Mouse (Mus musculus) embryo, embryonic 10.5 days (tissue): ENCODE data around the gene Itga11.
"Not testable (repeated sequence)": the region's sequence is repeated elsewhere in the genome, so short reads cannot be mapped to it uniquely, and the experiment has no call there.

Source experiments
- DNase-seq: peaks from one replicate; pipeline ENCODE4 v3.0.0-alpha.2; 2015; ENCODE audit warnings: low spot score

Gene Itga11

DNA sequence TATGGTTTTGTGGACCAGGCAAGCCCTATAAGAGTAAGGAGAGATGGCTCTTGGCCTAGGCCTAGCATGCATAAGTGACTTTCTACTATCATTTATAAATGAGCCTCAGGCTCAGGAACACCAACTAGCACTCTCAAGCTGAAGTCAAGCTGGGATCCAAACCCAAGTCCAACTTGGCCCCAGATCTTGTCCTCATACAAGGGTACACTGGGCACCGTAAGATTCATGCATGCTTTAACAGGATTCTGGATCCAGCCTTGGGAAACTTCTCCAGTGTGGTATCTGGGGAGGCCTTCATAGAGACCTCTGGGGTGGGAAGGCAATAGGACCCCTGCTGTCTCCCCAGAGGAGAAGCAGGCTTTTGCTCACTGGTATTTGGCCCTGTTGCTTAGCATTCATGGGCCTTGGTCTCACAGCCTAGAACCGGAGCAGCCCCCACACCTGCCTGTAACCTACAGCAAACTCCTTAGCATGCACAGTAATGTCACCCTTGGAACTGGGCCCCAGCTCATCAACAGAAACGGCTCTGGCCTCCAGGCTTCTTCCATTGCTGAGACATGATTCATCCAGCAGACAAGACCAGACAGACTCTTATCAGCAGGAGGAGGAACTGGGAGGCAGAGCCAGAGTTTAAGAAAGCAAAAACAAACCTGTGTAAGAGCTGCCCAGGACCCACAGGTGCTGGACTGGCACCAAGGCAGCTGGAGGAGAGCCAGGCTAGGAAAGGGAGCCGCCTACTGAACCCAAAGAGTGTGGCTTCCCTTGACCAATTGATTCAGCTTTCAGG lies 140.4 kb downstream of the Itga11 start:
- no peak for DNase-seq

DNA sequence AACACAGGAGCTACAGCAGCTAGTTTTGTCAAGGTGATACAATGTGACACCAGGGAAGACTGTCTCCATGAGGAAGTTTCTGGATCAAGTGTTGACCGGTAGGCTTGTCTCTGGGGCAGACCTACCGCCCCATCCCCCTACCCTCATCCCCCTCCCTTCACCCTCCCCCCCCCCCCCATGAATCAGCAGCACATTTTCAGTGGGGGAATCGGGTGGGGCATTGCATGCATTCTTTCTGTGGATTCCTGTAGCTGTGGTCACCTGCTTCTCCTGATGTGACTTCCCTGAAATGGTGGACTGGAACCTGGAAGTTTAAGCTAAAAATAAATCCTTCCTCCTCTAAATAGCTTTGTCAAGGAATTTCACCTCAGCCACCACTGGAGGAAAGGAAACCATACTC lies 141.9 kb downstream of the Itga11 start:
- DNase-seq = no peak

DNA sequence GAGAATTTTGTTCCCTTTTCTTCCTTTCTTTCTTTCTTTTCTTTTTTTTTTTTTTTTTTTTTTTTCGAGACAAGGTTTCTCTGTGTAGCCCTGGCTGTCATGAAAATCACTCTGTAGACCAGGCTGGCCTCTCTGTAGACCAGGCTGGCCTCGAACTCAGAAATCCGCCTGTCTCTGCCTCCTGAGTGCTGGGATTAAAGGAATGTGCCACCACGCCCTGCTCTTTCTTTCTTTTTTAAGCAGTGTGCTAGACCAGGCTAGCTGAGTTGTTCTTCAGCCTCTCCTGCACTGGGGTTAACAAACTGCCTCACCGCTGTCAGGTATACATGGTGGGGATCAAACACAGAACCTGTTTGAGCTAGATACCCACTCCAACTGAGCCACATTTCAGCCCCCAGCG lies 142.3 kb downstream of the Itga11 start:
- not testable (repeated sequence) for DNase-seq

DNA sequence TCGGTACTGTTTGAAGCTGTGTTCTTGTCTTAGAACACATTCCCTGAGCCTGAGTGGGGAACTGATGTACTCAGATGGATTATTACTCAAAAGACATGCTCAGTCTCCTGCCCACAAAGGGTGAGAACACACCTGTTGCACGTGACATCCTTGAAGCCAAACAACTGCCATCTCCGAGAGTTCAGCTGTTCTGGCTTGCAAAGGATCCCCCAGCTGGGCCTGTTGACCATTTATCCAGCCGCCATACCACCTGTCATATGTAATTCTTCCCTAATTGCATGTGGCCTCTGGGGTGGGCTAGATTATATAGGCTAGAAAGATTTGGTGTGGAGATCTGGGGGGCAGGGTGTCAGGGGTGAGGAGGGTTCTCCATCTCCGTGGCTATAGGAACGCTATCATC lies 143.2 kb downstream of the Itga11 start:
- no peak for DNase-seq

DNA sequence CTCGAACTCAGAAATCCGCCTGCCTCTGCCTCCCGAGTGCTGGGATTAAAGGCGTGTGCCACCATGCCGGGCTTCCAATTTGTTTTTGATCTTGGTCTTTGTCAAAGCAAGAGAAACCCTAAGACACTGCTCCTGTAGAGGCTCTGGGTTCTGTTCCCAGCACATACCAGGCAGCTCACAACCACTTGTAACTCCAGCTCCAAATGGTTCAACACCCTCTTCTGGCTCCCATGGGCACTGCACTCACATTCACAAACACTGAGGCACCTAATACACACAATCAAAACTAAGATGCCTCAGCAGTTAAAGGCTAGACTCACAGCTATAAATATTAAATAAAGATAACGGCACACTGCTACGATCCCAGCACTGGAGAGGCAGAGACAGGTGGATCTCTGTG lies 144.2 kb downstream of the Itga11 start:
- DNase-seq = no peak

DNA sequence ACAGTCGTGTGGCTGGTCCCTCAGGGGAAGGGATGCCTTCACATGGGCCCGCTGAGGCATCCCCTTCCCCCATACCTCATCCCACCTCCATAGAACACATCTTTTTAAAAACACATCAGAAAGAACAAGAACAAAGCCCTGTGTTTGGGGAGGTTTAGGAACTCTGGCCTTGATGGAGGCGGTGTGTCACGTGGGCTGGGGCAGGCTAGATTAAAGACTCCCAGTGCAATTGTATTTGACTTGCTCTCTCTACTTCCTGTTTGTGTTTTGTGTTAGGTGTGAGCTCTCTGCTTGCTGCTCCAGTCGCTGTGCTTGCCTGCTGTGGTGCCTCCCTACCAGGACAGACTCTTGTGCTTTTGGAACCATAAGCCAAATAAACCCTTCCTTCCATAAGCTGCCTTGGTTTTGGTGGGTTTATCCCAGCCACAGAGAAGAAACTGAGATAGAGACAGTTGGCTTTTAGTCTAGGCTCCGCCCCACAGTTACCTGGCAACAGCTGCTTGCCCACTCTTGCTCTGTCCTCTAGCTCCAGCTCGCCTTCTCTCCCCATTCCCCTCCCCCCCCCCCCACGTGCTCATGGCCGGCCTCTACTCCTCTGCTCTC lies 148.3 kb downstream of the Itga11 start:
- peak; percentile 69 for DNase-seq

DNA sequence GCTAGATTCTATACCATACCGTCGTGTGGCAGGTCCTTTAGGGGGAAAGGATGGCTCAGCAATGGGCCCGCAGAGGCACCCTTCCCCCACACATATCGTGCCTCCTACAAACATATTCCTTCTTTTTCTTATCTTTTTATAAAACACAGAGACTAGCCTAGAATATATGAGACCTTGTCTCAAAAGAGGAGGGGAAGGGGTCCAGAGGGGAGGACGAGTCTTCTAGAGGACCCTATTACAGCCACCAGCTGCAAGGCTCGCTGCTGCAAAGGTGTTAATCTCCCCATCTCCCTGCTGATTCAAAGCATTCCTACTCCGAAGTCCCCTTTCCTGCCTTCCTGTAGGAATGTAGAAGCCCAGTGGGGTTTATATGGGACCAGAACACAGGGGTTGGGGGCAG lies 148.8 kb downstream of the Itga11 start:
- DNase-seq = peak; percentile 44

DNA sequence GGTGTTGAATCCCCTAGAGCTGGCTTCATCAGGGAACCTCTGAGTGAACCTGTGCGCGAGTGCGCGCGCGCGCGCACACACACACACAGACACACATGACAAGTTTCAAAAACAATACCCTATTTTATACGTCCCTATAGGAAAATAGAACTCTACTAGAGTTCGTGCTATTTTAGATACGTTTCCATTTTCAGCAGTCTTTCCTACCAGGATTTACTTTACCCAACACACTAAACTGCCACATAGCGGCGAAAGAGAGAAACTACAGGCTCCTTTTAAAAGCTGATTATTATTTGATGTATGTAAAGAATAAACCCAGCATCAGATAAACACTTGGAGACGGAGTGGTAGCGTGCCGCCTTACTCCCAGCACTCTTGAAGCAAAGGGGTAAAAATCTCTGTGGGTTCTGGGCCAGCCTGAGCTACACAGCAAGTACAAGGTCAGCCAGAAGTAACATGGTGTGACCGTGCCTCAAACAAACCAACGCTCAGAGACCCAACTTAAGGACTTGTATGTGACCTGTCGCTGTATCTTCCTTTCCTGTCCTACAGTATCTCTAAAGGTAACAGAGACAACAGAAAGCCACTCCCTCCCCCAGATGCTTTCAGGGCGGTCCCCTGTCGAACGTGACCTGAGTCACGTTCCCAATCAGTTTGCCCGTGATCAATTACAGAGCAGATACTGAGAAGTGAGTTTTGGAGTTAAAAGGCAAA lies 150.5 kb downstream of the Itga11 start:
- peak; percentile 80 for DNase-seq

DNA sequence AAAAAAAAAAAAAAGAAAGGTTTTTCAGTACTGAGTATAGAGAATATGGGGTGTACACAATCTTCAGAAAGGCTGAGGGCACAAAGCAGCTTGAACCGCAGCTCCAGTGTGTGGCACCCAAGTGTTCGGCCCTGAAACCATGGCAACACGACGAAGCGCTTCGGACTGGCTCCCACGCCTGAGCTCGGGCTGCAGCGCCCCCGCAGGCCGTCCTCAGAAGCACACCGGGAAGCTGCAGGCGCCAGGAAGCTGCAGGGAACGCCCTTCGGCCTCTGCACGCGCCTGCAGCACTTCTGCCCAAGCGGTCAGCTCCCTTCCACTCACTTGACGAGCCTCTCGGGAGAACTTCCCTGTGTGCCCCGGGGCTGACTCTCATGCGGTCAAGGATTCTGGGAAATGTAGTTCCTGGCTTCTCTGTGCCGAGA lies 151.0 kb downstream of the Itga11 start:
- DNase-seq = peak; percentile 98

DNA sequence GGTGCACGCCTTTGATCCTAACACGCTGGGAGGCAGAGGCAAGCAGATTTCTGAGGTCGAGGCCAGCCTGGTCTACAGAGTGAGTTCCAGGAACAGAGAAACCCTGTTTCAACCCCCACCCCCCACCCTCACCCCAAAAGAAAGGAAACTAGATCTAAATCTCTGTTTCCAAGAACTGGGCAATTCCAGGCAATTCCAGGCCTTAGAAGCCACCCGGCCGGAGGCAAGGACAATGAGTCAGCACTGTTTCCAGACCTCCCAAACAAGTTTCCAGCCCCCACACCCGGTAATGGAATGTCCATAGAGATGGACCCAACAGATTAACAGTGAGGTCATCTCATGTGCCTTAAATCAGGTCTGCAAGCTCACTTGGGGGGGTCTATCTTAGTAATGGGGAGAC lies 152.3 kb downstream of the Itga11 start:
- DNase-seq = no peak
